Mouse (Mus musculus) erythroblast, embryonic 14.5 days (primary cell): ENCODE measurements around the gene 1700067K01Rik.

Source experiments
- GATA1 ChIP-seq: IDR thresholded peaks from 2 replicates; pipeline ENCODE4 v1.6.1; 2012; ENCODE audit warnings: low read length, inconsistent platforms, mixed read lengths
- TAL1 ChIP-seq: IDR thresholded peaks from 3 replicates; pipeline ENCODE4 v1.6.1; 2012; ENCODE audit warnings: low read length, inconsistent platforms, mixed read lengths

DNA sequence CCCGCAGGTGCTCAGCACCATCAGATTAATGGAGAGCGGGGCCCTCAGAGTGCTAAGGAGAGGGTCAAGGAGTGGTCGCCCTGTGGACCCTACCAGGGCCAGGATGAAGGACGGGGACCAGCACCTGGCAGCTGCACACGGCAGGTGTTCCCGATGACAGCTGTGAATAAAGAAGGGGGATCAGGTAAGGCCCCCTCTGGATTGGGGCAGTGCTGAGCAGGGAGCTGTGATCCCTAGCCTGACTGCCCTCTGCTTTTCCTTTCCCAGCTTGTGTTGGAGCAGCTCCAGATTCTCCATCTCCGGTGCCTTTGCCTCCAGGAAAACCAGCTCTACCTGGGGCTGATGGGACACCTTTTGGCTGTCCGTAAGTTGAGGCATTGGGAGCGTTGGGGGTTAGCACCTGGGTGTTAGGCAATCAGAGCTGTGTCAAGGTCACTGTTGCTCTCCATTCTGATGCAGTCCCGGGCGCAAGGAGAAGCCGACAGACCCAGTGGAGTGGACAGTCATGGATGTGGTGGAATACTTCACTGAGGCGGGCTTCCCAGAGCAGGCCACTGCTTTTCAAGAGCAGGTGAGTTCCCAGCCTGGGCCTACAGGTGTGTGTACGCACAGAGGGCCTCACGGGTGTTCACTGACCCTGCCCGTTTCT is 2.1 kb upstream of the 1700067K01Rik start:
- no peak for TF ChIP-seq GATA1
- TF ChIP-seq TAL1: no peak
